Mouse (Mus musculus): ENCODE measurements at regions not wholly inside any gene's neighbourhood (a gene's known extent, or its start where the extent isn't known, plus 50 kb on each side); places are given as distances from the start of the nearest gene placed in this dataset.

DNA sequence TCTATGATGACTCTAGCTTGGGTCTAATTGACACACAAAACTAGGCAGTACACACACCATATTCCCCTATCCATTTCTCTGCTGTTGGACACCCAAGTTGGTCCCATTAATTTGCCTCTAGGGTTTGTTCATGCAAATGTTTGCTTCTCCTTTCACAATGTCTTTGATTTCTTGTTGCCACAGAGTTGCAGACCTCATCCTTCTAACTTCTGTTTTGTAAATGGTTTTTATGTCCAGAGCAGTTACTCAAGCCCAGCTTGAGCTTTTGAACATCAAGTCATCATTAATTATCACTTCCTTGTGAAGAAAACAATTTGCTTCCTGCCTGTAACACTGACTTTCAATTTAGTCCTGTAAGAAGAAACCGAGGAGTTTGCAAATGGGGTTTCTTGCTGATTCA lies 122.6 kb upstream of the Egfl6 start:
- TF ChIP-seq CTCF (IDR thresholded peaks at IDR 0.05; ENCODE audit: control insufficient read depth, insufficient read depth, insufficient read length) = no peak
- TF ChIP-seq MAX (IDR thresholded peaks at IDR 0.05) = no peak
- no peak for TF ChIP-seq MYOD1 (IDR thresholded peaks at IDR 0.05; ENCODE audit: control insufficient read depth, insufficient read length, low read depth)
- no peak for TF ChIP-seq CEBPB (IDR thresholded peaks at IDR 0.05; ENCODE audit: low read depth)

Measured in C2C12 (cell line).